ENCODE assay signal across 7 mouse cellular contexts in the genomic region with DNA sequence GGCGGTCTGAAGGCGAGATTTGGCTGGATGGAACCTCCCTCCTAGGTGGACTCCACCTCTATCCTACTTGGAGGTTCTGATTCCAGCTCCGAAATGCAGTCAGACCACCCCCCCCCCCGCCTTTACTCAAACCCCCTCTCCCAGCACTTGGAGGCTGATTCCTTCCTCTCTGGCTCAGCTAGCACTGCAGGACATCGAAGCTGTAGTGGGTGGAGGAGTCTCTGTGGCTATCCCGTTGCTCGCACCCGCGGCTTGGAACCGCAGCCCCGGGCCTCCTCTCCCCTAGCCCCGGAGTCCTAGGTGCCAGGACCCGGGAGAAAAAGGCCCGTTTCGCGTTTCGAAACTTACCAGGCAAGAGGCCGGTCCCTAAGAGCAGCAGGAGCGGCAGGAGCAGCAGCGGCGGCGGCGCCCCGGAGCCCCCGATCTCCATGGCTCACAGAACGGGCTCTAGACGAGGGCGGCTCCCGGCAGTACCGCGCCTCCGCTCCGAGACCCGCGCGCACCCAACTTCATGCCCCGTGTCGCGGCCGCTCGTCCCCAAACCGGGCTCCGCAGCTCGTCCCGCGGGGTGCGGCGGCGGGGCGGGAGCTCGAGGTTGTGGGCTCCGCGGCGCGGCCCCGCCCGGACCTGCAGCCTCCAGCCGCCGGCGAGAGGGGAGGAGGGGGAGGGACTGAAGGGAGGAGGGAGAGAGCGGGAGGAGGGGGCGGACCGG. TPM values are rescaled to one million over a fixed set of nuclear protein-coding genes. Genes with fewer than 3 reads are reported as not detected.
A peak's percentile ranks its signal among the peaks of the same experiment; 100 is the strongest.
DNase-seq lines count a peak whose midpoint lies in the region; ATAC-seq and TF ChIP-seq lines count a peak whose summit lies in the region.

No protein-coding gene starts in this region.

- DNase-seq in left cerebral cortex, adult 2 months (ENCODE audit: extremely low spot score in 1 of 2, low spot score in 2 of 2) = peak; percentile 27 to 32
- no peak for DNase-seq in left cerebral cortex, adult 8-10 months (ENCODE audit: low spot score in 2 of 2)
- peak; percentile 48 for DNase-seq in forebrain, postnatal 0 days
- DNase-seq in kidney, postnatal 36 days = peak; percentile 27 to 57
- peak; percentile 75 for DNase-seq in neural tube, embryonic 11.5 days (ENCODE audit: low spot score)
- no peak for DNase-seq in spleen, postnatal 36 days (ENCODE audit: low spot score in 2 of 2)

- no peaks in the 10 kb centered on the region for H3K36me3 ChIP-seq in forebrain, postnatal 0 days (ENCODE audit: insufficient read depth)
- no peaks in the 10 kb centered on the region for H3K36me3 ChIP-seq in neural tube, embryonic 11.5 days (ENCODE audit: control insufficient read depth, insufficient read depth, low read length)

- 0 out of 2 replicates have a peak, but pooled peaks cover 3% of the 10 kb centered on the region for H3K4me1 ChIP-seq in brown adipose tissue, adult 24 weeks (ENCODE audit: control insufficient read depth, insufficient read depth, insufficient read length, low read length)
- H3K4me1 ChIP-seq in forebrain, postnatal 0 days (ENCODE audit: insufficient read depth) = peaks cover 9% of the 10 kb centered on the region
- H3K4me1 ChIP-seq in neural tube, embryonic 11.5 days (ENCODE audit: control insufficient read depth, insufficient read depth, low read length) = peaks cover 23% of the 10 kb centered on the region

- under 1% methylated on average over 61 of the region's 63 CpGs for WGBS in forebrain, postnatal 0 days
- WGBS in neural tube, embryonic 11.5 days = 0% methylated on average over 33 of the region's 63 CpGs

- intact Hi-C loops in left cerebral cortex, adult 2 months (cut with DNase I) = no loop called here

- no peaks in the 10 kb centered on the region; the same call in 1 of the 2 replicates for H3K27me3 ChIP-seq in forebrain, postnatal 0 days (ENCODE audit: insufficient read depth, low read length)
- peaks cover 8% of the 10 kb centered on the region; the same call in 1 of the 2 replicates for H3K27me3 ChIP-seq in neural tube, embryonic 11.5 days (ENCODE audit: control insufficient read depth, insufficient read depth, low read length)

- TF ChIP-seq CTCF in left cerebral cortex, adult 2 months (IDR thresholded peaks at IDR 0.05) = no peak
- no peak for TF ChIP-seq CTCF in forebrain, postnatal 0 days (IDR thresholded peaks at IDR 0.05; ENCODE audit: low read depth)

- peak; percentile 65 for ATAC-seq in forebrain, postnatal 0 days
- peak; percentile 24 for ATAC-seq in neural tube, embryonic 11.5 days (ENCODE audit: insufficient read depth, low FRiP score, low TSS enrichment)

- peak overlapping the region; percentile 86 for H3K27ac ChIP-seq in left cerebral cortex, adult 2 months
- no peak overlapping the region for H3K27ac ChIP-seq in brown adipose tissue, adult 24 weeks (replicated peaks; ENCODE audit: low read depth, low read length)
- H3K27ac ChIP-seq in forebrain, postnatal 0 days (ENCODE audit: low read depth, low read length) = no peak overlapping the region; the same call in 1 of the 2 replicates
- H3K27ac ChIP-seq in neural tube, embryonic 11.5 days (ENCODE audit: low read depth, low read length) = peak overlapping the region; percentile 46; the same call in 1 of the 2 replicates

- H3K9ac ChIP-seq in forebrain, postnatal 0 days = peak overlapping the region; percentile 65
- peak overlapping the region; percentile 89 for H3K9ac ChIP-seq in neural tube, embryonic 11.5 days (ENCODE audit: low read length)

- peak overlapping the region; percentile 93 for H3K4me2 ChIP-seq in forebrain, postnatal 0 days (ENCODE audit: low read depth)
- H3K4me2 ChIP-seq in neural tube, embryonic 11.5 days (ENCODE audit: low read depth) = peak overlapping the region; percentile 85

- no peaks in the 10 kb centered on the region for H3K9me3 ChIP-seq in forebrain, postnatal 0 days (ENCODE audit: low read length)
- H3K9me3 ChIP-seq in neural tube, embryonic 11.5 days (ENCODE audit: control insufficient read depth, low read length) = no peaks in the 10 kb centered on the region

- peak overlapping the region; percentile 67 for H3K4me3 ChIP-seq in left cerebral cortex, adult 2 months
- peak overlapping the region; percentile 24 for H3K4me3 ChIP-seq in brown adipose tissue, adult 24 weeks (ENCODE audit: insufficient read depth, low read depth, low read length)
- H3K4me3 ChIP-seq in forebrain, postnatal 0 days (ENCODE audit: low read depth, low read length) = peak overlapping the region; percentile 62
- peak overlapping the region; percentile 69 for H3K4me3 ChIP-seq in neural tube, embryonic 11.5 days (ENCODE audit: low read depth, low read length)

RNA-seq across cellular contexts. Expression of gene Chrna4, which starts 4.5 kb away (rescaled TPM):
- total RNA-seq in left cerebral cortex, adult 2 months (2021) = 10 to 100 TPM; 34.8 to 36.0 TPM
- 10 to 100 TPM; 37.9 to 43.7 (median 41.7) TPM for total RNA-seq in left cerebral cortex, adult 8-10 months (2022)
- polyA plus RNA-seq in brown adipose tissue, adult 24 weeks (2012; ENCODE audit: insufficient read depth, insufficient read length, missing spikeins) = not detected in 2 replicates
- 14.9 and 17.8 TPM in 2 replicates for total RNA-seq in forebrain, postnatal 0 days (2014; rRNA removed)
- 12.1 and 24.2 TPM in 2 replicates for polyA plus RNA-seq in forebrain, postnatal 0 days (2015; fragmentation: Nextera tagmentation; extraction: Ambion mirVana)
- 61.4 and 68.5 TPM in 2 replicates for polyA plus RNA-seq in neural tube, embryonic 11.5 days (2014; fragmentation: Nextera tagmentation; extraction: Ambion mirVana)

RNA-seq across cellular contexts. Expression of gene Col20a1, which starts 52.5 kb away (rescaled TPM):
- total RNA-seq in left cerebral cortex, adult 2 months (2021) = 1 to 10 TPM; 2.2 to 2.5 TPM
- total RNA-seq in left cerebral cortex, adult 8-10 months (2022) = 1 to 10 TPM; 1.1 to 3.2 (median 1.2) TPM
- polyA plus RNA-seq in brown adipose tissue, adult 24 weeks (2012; ENCODE audit: insufficient read depth, insufficient read length, missing spikeins) = 0.88 and 1.1 TPM in 2 replicates
- total RNA-seq in forebrain, postnatal 0 days (2014; rRNA removed) = 0.23 and 0.29 TPM in 2 replicates
- polyA plus RNA-seq in forebrain, postnatal 0 days (2015; fragmentation: Nextera tagmentation; extraction: Ambion mirVana) = 0.09 and 0.17 TPM in 2 replicates
- 1.0 and 2.1 TPM in 2 replicates for polyA plus RNA-seq in neural tube, embryonic 11.5 days (2014; fragmentation: Nextera tagmentation; extraction: Ambion mirVana)

Comparison
In these comparisons a context has a peak if more than half of its experiments do, and no peak if none do; other contexts are left out.
1. DNase-seq: peak in left cerebral cortex, adult 2 months (2 of 2), forebrain, postnatal 0 days (single experiment), kidney, postnatal 36 days (2 of 2) and neural tube, embryonic 11.5 days (single experiment); none in left cerebral cortex, adult 8-10 months (0 of 2) and spleen, postnatal 36 days (0 of 2).
2. H3K27ac ChIP-seq: peak in left cerebral cortex, adult 2 months (single experiment) and neural tube, embryonic 11.5 days (single experiment); none in brown adipose tissue, adult 24 weeks (single experiment) and forebrain, postnatal 0 days (single experiment).
3. Peak in every context shown above with its lines, with median percentiles within 50 percentile points of each other: H3K4me3 ChIP-seq.